Mouse (Mus musculus) hindbrain, embryonic 11.5 days (tissue): ENCODE results near the gene Olfr361. TPM values are rescaled to one million over a fixed set of nuclear protein-coding genes. Genes with fewer than 3 reads are reported as not detected.
"Not testable (repeated sequence)": the region's sequence is repeated elsewhere in the genome, so short reads cannot be mapped to it uniquely, and the experiment has no call there.

Source experiments
- ATAC-seq: fragments of 200-750 bp; cut with Nextera tagmentation; 2 replicates; pipeline ENCODE4 v1.8.0; 2017; ENCODE audit warnings: mild to moderate bottlenecking, moderate TSS enrichment, moderate library complexity; ENCODE audit not compliant: low FRiP score
- DNase-seq: peaks from one replicate; pipeline ENCODE4 v3.0.0-alpha.2; 2015; ENCODE audit warnings: low spot score
- H3K27ac ChIP-seq: fragments of 300-500 bp; sonication (generic); 2 replicates; pipeline ENCODE4 v1.5.1; 2014; ENCODE audit warnings: mild to moderate bottlenecking, low read depth, low read length
- H3K27me3 ChIP-seq: fragments of 300-500 bp; sonication (generic); 2 replicates; pipeline ENCODE4 v1.6.1; 2014; ENCODE audit warnings: mild to moderate bottlenecking, low read length, moderate library complexity, mixed read lengths; ENCODE audit not compliant: control insufficient read depth, insufficient read depth
- H3K36me3 ChIP-seq: fragments of 300-500 bp; sonication (generic); 2 replicates; pipeline ENCODE4 v1.6.1; 2014; ENCODE audit warnings: mild to moderate bottlenecking, low read length, moderate library complexity, mixed read lengths; ENCODE audit not compliant: control insufficient read depth, insufficient read depth
- H3K4me1 ChIP-seq: fragments of 300-500 bp; sonication (generic); replicated peaks from 2 replicates; pipeline ENCODE4 v1.6.1; 2014; ENCODE audit warnings: low read length, mixed read lengths; ENCODE audit not compliant: control insufficient read depth, insufficient read depth
- H3K4me2 ChIP-seq: fragments of 300-500 bp; sonication (generic); replicated peaks from 2 replicates; pipeline ENCODE4 v1.6.1; 2014; ENCODE audit warnings: mild to moderate bottlenecking, low read depth, low read length
- H3K4me3 ChIP-seq: fragments of 300-500 bp; sonication (generic); 2 replicates; pipeline ENCODE4 v1.5.1; 2014; ENCODE audit warnings: low read depth, low read length
- H3K9ac ChIP-seq: fragments of 300-500 bp; sonication (generic); 2 replicates; pipeline ENCODE4 v1.6.1; 2014; ENCODE audit warnings: low read depth, low read length
- H3K9me3 ChIP-seq: fragments of 300-500 bp; sonication (generic); 2 replicates; pipeline ENCODE4 v1.6.1; 2016; ENCODE audit warnings: low read length; ENCODE audit not compliant: control insufficient read depth
- WGBS: fragments of 180-500 bp; shearing (Covaris S2); extraction: QIAGEN DNeasy Blood & Tissue Kit; methylation state at CpG from one replicate; pipeline ENCODE4 v1.1.7; 2014; 5-methylcytosine and 5-hydroxymethylcytosine counted together
- polyA plus RNA-seq: library from polyadenylated mRNA; unstranded; fragments of >200 nt; fragmentation: Nextera tagmentation; extraction: Ambion mirVana; gene quantifications from 2 replicates; pipeline ENCODE4 v1.2.1, GENCODE M21; 2014

The Olfr361 gene
- not detected in 2 replicates for polyA plus RNA-seq

- H3K4me3 ChIP-seq, H3K4me2 ChIP-seq, H3K27me3 ChIP-seq, H3K9me3 ChIP-seq, ATAC-seq, H3K27ac ChIP-seq, DNase-seq, H3K4me1 ChIP-seq, H3K9ac ChIP-seq, H3K36me3 ChIP-seq: not testable (repeated sequence)
- WGBS, result 50% methylated on average over 1 of the region's 1 CpGs
Measured at GRCm38 (mm10) chr2:37089190-37089589, at the start of gene Olfr361. TSS of gene Olfr361 (minus strand) at chr2:37089290.

DNA sequence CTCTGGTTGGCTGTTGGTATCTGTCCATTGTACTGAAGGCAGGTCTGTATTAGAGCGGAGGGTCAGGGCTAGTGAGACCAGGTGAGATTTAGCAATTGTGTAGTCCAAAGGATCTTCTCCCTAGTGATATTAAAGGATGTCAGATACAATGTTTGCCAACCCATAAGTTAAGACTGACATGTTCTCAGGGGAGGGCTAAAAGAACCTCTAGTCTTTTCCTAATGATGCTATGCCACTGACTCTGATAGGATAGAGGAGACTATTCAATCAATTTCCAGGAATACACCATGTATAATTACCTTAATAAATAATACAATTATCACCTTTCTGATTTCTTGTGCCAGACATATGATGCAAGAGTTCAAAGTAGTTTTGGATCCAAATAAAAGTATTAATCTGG lies 28.7 kb upstream of the Olfr361 start, which contains the start of gene Olfr362:
TSS of gene Olfr362 (minus strand) at position 101 of the 400 bp plus-strand sequence.
- Histone ChIP-seq H3K27me3 (no peaks in the 10 kb centered on the region), H3K4me1 (no peaks in the 10 kb centered on the region), H3K9ac (no peak within 1 kb of the TSS), H3K36me3 (no peaks in the 10 kb centered on the region), H3K4me3 (no peak within 1 kb of the TSS), H3K27ac (no peak within 1 kb of the TSS), H3K9me3 (no peaks in the 10 kb centered on the region), H3K4me2 (no peak within 1 kb of the TSS)
- ATAC-seq (no peak), DNase-seq (no peak)
- WGBS, result 84% methylated on average over 1 of the region's 1 CpGs

DNA sequence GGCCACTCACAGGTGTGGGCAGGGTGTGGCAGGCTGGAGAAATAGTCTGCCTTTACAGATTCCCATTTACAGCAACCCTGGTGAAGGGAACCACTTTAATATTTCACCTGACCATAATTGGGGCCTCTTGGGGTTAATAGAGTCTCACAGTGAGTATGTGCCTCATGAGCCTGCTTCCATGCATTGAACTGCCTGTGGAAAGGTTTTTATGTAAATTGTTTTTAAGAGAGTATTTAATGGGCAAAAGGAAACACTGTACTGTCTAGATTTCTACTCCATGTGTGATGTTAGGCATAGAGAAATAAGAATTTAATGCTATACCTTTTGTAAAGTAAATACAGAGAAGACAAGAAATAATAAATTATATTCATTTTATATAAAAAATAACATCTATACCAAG lies 23.6 kb downstream of the Olfr361 start, which contains the start of gene Olfr360:
TSS of gene Olfr360 (plus strand) at position 301 of the 400 bp plus-strand sequence.
- H3K36me3 ChIP-seq, result no peaks in the 10 kb centered on the region
- no peak within 1 kb of the TSS for H3K27ac ChIP-seq
- no peak within 1 kb of the TSS for H3K4me2 ChIP-seq
- H3K4me3 ChIP-seq, result no peak within 1 kb of the TSS
- no peak for DNase-seq
- no peaks in the 10 kb centered on the region for H3K27me3 ChIP-seq
- H3K4me1 ChIP-seq, result no peaks in the 10 kb centered on the region
- ATAC-seq, result no peak
- H3K9ac ChIP-seq, result no peak within 1 kb of the TSS
- H3K9me3 ChIP-seq, result no peaks in the 10 kb centered on the region

Other genes starting within 250 kb of the Olfr361 start
- not detected in 2 replicates for gene Olfr350, start 243.0 kb downstream of the Olfr361 start, polyA plus RNA-seq
- gene Olfr351, start 226.6 kb downstream of the Olfr361 start, polyA plus RNA-seq, result not detected in 2 replicates
- not detected in 2 replicates for gene Olfr352, start 220.8 kb downstream of the Olfr361 start, polyA plus RNA-seq
- not detected in 2 replicates for gene Olfr353, start 196.4 kb downstream of the Olfr361 start, polyA plus RNA-seq
- not detected in 2 replicates for gene Olfr354, start 183.6 kb downstream of the Olfr361 start, polyA plus RNA-seq
- not detected in 2 replicates for gene Olfr355, start 160.4 kb downstream of the Olfr361 start, polyA plus RNA-seq
- not detected in 2 replicates for gene Olfr356, start 152.2 kb downstream of the Olfr361 start, polyA plus RNA-seq
- gene Olfr357, start 95.5 kb downstream of the Olfr361 start, polyA plus RNA-seq, result not detected in 2 replicates
- not detected in 2 replicates for gene Olfr358, start 80.0 kb downstream of the Olfr361 start, polyA plus RNA-seq
- gene Olfr360, start 23.5 kb downstream of the Olfr361 start, polyA plus RNA-seq, result not detected in 2 replicates
- gene Olfr362, start 28.6 kb upstream of the Olfr361 start, polyA plus RNA-seq, result not detected in 2 replicates
- gene Olfr364-ps1, start 50.0 kb upstream of the Olfr361 start, polyA plus RNA-seq, result not detected in 2 replicates
- not detected in 2 replicates for gene Olfr365, start 98.9 kb upstream of the Olfr361 start, polyA plus RNA-seq
- gene Olfr366, start 122.3 kb upstream of the Olfr361 start, polyA plus RNA-seq, result not detected in 2 replicates
- gene Olfr368, start 237.2 kb upstream of the Olfr361 start, polyA plus RNA-seq, result not detected in 2 replicates